Mouse (Mus musculus) forebrain, embryonic 16.5 days (tissue): Measurements from ENCODE around the gene Gm42715. TPM values are rescaled to one million over a fixed set of nuclear protein-coding genes. Genes with fewer than 3 reads are reported as not detected.

Experiments
- microRNA-seq: library from miRNA; unstranded; fragments of <30 nt; microRNA quantifications from one replicate; pipeline ENCODE4, GENCODE M21; 2017
- polyA plus RNA-seq: library from polyadenylated mRNA; unstranded; fragments of >200 nt; fragmentation: Nextera tagmentation; extraction: Ambion mirVana; gene quantifications from 2 replicates; pipeline ENCODE4 v1.2.1, GENCODE M21; 2015

Gene Gm42715
- polyA plus RNA-seq, 1 experiment from 2014 or later, result 18.8 TPM

Small RNAs within 50 kb of the gene (microRNA-seq; reads per million reads assigned to microRNA genes)
- gene Gm47278 (not detected), gene Mir7060 (not detected)

Other genes starting within 250 kb of the Gm42715 start
- gene Sephs2, start 245.5 kb upstream of the Gm42715 start, polyA plus RNA-seq, result 48.3 and 49.2 TPM in 2 replicates
- gene Itgal, start 223.3 kb upstream of the Gm42715 start, polyA plus RNA-seq, result 0.16 and 0.20 TPM in 2 replicates
- 10.5 and 10.6 TPM in 2 replicates for gene Zfp768, start 174.0 kb upstream of the Gm42715 start, polyA plus RNA-seq
- 8.2 and 9.6 TPM in 2 replicates for gene Zfp747, start 143.5 kb upstream of the Gm42715 start, polyA plus RNA-seq
- 4.2 and 5.1 TPM in 2 replicates for gene 9130019O22Rik, start 132.4 kb upstream of the Gm42715 start, polyA plus RNA-seq
- 5.3 and 6.3 TPM in 2 replicates for gene E430018J23Rik, start 126.0 kb upstream of the Gm42715 start, polyA plus RNA-seq
- gene Zfp764, start 112.8 kb upstream of the Gm42715 start, polyA plus RNA-seq, result 5.2 and 5.9 TPM in 2 replicates
- gene Zfp688, start 97.5 kb upstream of the Gm42715 start, polyA plus RNA-seq, result 28.4 and 28.6 TPM in 2 replicates
- 14.6 and 17.7 TPM in 2 replicates for gene Zfp689, start 70.4 kb upstream of the Gm42715 start, polyA plus RNA-seq
- gene Prr14, start 60.0 kb upstream of the Gm42715 start, polyA plus RNA-seq, result 42.8 and 45.3 TPM in 2 replicates
- 10.2 and 11.8 TPM in 2 replicates for gene Fbrs, start 40.4 kb upstream of the Gm42715 start, polyA plus RNA-seq
- gene Srcap, start 7.6 kb upstream of the Gm42715 start, polyA plus RNA-seq, result 46.3 and 51.5 TPM in 2 replicates
- gene Tmem265, start 41.8 kb downstream of the Gm42715 start, polyA plus RNA-seq, result 4.0 and 6.2 TPM in 2 replicates
- gene Phkg2, start 53.8 kb downstream of the Gm42715 start, polyA plus RNA-seq, result 65.2 and 65.7 TPM in 2 replicates
- 10.0 and 10.3 TPM in 2 replicates for gene Ccdc189, start 69.0 kb downstream of the Gm42715 start, polyA plus RNA-seq
- 54.1 and 62.7 TPM in 2 replicates for gene Rnf40, start 69.2 kb downstream of the Gm42715 start, polyA plus RNA-seq
- 19.4 and 20.4 TPM in 2 replicates for gene Zfp629, start 96.2 kb downstream of the Gm42715 start, polyA plus RNA-seq
- gene Bcl7c, start 189.3 kb downstream of the Gm42715 start, polyA plus RNA-seq, result 30.6 and 33.8 TPM in 2 replicates
- 3.5 and 4.5 TPM in 2 replicates for gene Ctf1, start 193.2 kb downstream of the Gm42715 start, polyA plus RNA-seq
- gene Ctf2, start 212.6 kb downstream of the Gm42715 start, polyA plus RNA-seq, result 0.11 and 0.17 TPM in 2 replicates
- 8.0 and 8.4 TPM in 2 replicates for gene Fbxl19, start 225.0 kb downstream of the Gm42715 start, polyA plus RNA-seq